Mouse (Mus musculus) thymus, adult 2 months (tissue): Measurements from ENCODE around the gene Zbtb2.

Experiments used
- CTCF ChIP-seq: fragments of 200-500 bp; IDR thresholded peaks from 2 replicates; pipeline ENCODE4 v1.5.1; 2012; ENCODE audit warnings: mild to moderate bottlenecking, control low read depth, low read length, moderate library complexity, borderline replicate concordance; ENCODE audit not compliant: control insufficient read depth, poor library complexity, insufficient read depth; ENCODE audit errors: extremely low read depth
- POLR2A ChIP-seq: fragments of 200-500 bp; IDR thresholded peaks from 2 replicates; pipeline ENCODE4 v1.6.1; 2012; ENCODE audit warnings: mild to moderate bottlenecking, low read length, control low read depth, moderate library complexity; ENCODE audit not compliant: control insufficient read depth, poor library complexity, insufficient read depth; ENCODE audit errors: extremely low read depth

DNA sequence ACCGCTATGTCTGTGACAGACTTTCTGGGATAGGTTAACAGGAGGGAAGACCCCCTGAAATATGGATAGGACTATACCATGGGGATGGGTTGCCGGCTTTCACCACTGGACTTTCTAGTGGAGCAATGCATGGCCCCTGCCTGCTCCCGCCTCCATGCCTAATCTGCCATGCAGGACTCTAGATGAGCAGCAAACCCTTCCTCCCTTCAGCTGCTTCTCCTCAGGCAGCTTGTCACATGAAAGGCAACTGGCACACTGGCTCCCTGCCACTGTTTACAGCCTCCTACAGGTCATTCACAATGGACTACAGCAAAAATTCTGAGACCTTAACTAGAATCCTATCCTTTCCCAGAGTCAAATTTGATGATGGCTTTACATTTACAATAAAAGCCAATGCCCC lies 42.9 kb upstream of the Zbtb2 start:
- no peak for TF ChIP-seq CTCF
- no peak for TF ChIP-seq POLR2A
